Mouse (Mus musculus): Measurements from ENCODE around the gene Nhej1.

Nhej1 gene

DNA sequence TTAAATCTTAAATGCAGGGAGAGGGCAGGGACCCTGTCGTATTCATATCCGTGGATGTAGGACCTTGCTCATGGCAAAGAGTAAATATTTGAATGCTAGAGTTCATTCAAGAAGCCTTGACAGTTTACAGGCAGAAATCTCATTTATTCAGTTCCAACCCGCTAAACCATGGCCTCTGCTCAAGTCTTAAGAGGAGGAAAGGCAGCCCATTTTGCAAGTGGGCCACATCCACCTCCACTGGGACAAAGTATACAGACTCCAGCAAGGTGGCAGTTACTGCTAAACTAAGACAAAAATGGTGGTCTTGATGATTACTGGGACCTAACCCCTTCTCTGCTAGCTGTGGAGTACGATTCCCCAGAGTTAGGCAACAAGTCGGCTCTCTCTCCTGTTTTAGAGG, 418 bp upstream of the Nhej1 start:
- no peak for DNase-seq (ENCODE audit: low spot score in 2 of 2)

DNA sequence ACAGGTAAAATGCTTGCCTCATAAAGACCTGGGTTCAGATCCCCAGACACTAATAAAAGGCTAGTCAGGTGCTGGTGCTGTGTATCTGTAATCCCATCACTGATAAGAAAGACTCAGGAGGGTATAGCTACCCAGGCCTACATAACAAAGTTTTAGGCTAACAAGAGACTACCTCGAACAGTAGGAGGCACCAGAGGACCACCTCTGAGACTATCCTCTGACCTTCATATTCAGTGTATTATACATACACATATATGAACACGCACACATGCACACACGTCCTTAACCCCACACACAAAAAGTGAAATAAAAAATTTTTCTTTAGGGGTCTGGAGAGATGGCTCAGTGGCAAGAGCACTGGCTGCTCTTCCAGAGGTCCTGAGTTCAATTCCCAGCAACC, 2.8 kb downstream of the Nhej1 start:
- no peak for DNase-seq (ENCODE audit: low spot score in 2 of 2)

DNA sequence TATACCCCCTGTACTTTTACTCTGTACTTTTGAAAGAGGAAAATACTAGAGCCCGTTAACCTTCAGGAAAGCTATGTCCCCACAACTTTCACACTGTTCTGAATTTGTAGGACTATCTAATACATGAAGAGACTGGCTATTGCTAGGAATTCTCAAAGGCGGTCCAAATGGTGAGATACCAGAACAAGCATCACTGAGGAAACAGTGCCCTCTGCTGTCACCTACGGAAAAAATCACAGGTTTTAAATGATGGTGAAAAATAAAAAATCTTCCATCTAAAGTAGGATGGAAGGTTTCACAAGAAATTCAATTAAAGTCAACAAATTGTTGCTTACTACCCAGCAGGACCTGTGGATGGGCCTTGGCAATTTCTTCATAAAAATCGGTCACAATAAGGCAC, 72.9 kb downstream of the Nhej1 start:
- peak in 1 of 2 experiments; percentile 45 for DNase-seq (ENCODE audit: low spot score in 2 of 2)

DNA sequence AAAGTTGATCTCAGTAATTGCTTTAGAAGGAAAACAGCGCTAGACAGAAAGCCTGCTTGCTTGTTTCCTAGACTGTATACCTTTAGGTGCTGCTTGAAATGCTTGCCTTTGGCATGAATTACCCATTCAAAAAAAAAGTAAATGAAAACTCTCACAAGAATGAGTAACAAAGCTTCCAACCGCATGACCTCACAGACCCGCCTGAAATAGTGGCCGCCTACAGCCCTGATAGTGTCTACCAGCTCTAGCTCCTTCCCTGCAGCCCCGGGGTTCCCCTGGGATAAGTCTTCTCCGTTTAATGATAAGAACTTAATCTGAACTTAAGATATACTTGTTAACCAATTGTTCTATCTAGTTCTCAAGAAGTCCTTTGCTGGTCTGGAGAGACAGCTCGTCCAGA, 73.6 kb downstream of the Nhej1 start:
- no peak for DNase-seq (ENCODE audit: low spot score in 2 of 2)

DNA sequence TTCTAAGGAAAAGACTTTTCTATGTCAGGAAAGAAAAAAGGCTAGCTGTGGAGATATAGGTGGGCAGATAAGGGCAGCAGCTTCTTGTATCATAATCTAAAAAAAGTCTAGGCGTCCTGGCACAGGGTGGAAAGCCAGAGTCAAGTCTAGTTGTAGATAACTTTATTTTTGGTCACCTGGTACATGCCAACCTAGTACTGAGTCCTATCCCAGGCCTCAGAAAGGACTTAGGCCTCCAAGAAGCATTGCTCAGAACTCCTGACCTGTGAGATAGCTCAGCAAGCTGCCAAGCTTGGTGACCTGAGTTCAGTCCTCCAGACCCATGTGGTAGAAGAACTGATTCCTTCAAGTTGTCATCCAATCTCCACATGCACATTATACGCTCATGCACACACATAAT, 76.4 kb downstream of the Nhej1 start:
- DNase-seq (ENCODE audit: low spot score in 2 of 2), result no peak

DNA sequence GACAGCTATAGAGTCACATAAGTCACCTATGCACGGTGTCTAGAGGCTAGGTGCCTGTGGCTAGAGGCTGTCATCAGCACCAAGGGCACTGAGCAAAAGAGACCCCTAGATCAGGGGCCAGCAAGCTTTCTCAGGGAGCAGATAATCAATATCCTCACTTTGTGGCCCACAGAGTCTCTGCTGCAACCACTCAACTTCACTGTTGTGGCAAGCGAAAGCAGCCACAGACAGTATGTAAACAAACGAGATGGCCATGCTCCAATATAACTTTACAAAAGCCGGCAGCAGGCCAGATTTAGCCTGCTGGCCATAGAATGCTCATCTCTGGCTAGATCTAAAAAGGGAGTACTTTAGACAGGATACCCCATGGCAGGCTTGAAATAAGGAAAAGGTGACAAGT, 77.0 kb downstream of the Nhej1 start:
- DNase-seq (ENCODE audit: low spot score in 2 of 2), result no peak

DNA sequence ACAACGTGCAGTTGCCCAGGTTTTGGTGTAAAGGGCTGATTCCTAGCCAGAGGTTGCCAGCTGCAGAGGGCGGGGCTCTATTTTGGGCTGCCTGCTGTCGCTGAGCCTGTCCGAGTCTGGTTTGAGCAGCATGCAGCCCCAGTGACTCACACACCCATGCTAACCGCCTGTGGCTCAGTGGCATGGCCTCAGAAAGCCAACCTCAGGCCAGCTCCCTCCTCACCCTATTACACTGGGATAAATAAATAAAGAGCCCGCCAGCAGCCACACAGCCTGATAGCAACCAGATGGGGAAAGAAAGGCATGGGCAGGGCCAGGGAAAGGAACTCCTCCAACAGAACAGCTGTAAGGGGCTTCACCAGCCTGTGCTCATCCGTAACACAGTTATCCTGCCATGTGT, 84.6 kb downstream of the Nhej1 start:
- no peak for DNase-seq (ENCODE audit: low spot score in 2 of 2)

DNA sequence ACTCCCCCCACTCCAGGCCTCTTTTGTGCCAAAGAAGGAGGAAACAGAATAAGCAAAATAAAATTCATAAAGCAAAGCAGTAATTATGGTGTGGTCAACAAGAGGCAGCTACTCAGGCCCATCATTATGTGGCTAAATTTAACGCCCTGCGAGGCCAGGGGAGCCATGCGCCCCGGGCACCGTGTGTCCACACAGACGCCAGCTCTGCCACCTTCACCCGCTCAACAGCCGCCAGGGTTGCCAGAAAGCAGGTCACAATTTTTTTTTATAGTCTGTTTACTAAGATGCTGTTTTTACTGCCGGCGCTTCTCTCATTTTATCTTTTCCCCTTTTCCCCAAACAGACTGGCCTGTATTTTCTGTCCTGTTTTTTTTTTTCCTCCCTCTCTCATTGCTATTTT, 93.0 kb downstream of the Nhej1 start:
- DNase-seq (ENCODE audit: low spot score in 2 of 2), result no peak

DNA sequence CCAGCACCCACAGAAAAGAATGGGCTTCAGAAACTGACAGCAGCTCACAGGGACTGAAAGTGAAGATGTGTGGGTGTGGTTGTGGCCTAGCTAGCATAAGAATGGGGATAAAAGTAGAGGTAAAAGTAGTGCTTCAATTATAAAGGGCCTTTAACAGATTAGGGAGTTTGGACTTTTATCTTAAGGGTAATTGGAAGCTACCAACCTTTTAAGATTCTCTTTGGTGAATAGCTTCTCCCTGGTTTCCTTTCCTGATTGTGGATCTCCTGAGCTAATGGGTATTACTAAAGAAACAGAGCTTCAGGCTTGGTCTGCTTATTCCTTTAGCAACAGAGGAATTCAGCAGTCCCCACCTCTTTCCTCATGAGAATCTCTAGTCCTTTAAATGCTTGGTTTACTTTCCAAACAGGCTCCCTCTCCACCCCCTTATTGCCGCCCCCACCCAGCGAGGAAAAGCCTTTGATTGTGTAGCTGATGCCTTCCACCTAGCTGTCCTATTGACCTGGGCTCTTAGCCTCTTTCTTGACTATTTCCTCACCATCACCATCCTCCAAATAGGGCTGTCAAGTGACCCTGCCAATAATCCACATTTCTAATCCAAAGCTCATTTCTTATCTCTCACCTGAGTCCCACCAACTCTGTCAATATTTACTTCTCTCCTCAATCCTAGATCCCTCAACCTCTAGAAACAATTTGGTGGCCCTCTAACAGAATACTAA, 97.8 kb downstream of the Nhej1 start:
- DNase-seq (ENCODE audit: low spot score in 2 of 2), result no peak

DNA sequence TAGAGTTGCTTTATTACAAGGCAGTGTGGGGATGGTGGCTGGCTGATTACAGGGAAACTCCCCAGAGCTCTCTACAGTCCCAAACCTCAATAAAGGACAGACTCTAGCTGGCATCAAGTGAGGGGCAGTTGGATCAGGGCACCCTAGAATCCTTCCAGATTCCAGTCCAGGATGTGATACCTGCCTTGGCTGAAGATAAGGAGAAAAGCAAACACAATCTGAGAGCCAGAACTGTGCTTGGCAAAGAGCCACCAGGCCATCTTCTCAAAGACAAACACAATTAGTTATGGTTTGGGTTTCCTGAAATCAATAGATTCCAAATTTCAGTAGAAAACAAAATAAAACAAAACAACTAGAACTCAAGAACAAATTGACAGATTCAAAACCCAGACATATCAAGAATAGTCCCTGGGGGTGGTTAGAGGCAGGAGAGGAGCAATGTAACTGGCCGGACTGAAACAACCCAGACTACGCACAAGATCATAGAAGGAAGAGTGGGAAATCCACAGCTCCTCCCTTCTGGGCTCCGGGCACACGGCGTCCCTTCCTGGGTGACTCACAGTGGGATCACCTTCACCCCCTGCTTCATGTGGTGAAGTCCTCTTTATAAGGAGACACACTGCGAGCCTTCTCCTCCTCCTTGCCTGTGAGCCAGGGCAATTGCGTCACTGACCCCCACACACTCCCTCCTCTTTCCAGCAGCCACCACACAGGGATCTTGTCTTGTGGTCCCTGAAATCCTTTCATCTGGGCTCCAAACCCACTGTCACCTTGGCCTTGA, 100.4 kb downstream of the Nhej1 start:
- no peak for DNase-seq (ENCODE audit: low spot score in 2 of 2)

DNA sequence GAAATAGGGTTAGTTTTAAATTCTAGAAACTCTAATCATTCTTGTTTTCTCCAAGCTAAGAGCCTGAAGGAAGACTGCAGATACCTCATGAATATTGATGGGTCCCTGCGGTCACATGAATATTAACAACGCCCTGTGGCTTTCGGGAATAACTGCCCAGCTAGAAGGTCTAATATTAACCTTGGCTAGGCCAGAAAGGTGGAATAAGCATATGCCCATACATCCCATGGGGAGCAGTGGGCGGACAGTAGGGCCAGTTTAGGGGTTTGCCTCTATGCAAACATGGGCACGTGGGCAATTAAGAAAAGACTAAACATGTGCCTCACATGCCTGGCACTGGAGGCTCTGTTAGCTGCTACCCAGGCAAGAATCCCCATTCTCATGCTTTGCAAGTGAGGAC, 102.8 kb downstream of the Nhej1 start:
- no peak for DNase-seq (ENCODE audit: low spot score in 2 of 2)

DNA sequence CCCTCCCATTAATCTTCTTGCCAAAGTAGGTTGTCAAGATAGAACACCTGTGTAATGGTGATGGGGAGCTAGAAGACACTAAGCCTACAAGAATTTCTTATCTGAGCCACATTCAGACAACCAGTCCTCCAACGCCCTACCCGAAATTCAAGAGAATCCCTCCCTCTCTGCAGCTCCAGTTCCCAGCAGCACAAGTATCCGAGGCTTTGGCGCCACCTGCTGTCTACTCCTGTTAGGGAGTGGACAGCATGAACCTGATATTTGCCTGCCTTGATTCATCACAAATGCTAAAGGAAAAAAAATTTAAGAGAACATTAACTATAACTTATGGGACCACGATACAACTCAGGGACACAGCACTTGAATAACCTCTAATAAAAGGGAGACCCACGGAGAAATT, 108.2 kb downstream of the Nhej1 start:
- peak; percentile 86 for DNase-seq (ENCODE audit: low spot score in 2 of 2)

DNA sequence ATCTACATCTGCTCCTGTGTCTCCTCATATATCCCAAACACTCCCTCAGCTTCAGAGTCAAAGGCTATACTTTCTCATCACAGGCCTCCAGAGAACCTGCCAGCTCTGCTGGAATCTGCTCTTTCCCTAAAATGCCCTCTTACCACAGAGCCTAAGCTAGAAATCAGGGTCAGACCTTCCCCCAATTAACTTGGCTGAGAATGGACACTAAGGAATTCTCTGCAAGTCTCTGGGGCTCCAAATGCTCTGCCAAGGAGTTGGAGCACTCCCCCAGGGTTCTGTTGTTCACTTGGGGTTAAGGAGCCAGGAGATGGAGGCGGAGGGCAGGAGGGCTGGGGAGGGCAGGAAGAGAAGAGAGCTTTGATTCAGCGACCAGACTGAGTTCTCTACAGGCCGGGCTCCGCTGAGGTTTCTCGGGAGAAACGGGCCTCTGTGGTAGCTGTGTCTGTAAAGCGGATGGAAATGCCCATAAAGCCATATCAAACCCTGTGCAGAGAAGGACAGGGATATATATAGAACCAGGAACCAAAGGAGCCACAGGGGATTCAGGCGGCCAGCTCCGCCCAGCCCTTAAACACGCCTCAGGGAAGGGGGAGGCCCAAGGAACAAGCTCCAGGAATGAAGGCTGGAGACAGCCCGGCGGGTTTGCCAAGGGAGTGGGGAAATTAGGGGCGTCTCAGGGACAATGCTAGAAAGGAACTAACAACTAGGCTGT, 109.3 kb downstream of the Nhej1 start:
- no peak for DNase-seq (ENCODE audit: low spot score in 2 of 2)

DNA sequence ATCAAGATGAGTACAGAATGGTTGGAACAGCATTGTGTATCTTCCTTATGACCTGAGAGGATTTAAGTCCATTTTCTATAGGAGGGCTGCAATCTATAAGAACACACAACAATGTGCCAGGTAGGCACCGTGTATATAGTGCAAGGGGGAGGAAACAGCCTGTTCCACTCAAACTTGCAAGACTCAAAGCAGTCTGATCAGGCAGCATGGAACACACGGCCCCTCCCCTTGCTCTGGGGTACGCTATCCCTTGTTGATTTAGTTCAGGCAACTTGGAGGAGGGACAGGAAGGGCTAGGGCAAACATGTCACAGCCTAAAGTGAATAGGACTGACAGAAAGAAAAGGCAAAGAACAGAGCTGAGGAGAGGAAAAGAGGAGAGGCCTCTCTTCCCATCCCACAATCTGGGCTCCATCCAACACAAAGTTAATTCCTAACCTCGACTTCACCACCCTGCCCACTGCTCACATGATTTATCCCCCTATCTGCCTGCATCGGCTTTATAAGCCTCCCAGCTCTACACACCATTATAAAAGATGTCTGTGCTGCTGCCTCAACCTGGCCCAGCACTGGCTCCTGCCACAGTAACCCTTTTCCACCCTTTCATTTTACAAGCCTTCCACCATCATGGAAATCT, 110.7 kb downstream of the Nhej1 start:
- no peak for DNase-seq (ENCODE audit: low spot score in 2 of 2)

DNA sequence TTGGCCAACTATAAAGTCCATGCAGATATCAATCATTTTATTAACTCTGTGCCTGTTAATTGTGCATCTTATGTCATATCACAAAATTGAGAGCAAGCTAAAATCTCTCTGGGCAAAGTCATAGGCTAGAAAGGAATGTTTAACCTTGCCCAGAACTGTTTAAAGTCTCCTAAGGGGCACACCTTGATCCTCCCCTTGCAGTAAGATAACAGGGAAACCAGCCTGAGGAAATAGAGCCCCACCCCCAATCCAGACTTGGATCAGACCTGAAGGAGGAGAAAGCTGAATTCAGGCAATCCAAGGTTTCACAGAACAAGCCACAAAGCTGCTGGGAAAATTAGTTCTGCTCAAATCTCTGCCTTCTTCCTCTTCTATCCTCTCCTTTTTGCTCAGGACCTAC, 114.2 kb downstream of the Nhej1 start:
- no peak for DNase-seq (ENCODE audit: low spot score in 2 of 2)

DNA sequence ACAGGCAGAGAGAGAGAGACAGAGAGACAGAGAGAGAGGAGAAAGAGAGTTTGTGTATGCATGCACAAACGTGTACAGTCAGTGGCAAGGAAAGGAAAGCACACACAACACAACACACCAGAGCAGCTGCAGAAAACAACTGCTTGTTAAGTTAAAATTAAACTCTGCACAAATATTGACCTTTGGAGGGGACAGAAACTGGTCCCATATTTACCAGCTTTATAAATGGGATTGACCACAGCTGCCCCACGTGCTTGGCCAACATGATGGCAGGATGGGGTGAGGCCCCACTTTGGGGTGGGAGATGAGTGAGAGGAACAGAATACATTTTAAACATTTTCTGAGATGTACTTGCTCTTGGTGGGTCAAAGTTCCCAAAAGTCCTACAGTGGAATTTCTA, 114.8 kb downstream of the Nhej1 start:
- DNase-seq (ENCODE audit: low spot score in 2 of 2), result no peak

DNA sequence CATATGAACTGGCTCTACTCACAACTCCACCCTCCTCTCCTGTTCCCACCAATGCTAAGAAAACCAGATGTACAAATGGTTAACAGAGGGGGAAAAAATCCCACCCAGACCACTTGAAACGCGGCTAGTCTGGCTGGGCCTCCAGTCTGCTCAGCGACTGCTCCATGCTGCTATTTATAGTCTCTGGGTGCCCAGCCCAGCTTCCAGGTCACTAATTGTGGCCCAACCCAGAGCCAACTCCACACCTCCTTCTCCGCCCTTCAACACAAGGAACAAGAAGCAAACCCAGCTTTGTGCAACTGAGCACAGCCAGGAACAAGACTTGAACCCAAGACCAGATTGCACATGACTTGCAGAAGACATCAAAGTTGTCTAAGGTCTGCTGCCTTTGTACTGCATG, 119.0 kb downstream of the Nhej1 start:
- no peak for DNase-seq (ENCODE audit: low spot score in 2 of 2)

DNA sequence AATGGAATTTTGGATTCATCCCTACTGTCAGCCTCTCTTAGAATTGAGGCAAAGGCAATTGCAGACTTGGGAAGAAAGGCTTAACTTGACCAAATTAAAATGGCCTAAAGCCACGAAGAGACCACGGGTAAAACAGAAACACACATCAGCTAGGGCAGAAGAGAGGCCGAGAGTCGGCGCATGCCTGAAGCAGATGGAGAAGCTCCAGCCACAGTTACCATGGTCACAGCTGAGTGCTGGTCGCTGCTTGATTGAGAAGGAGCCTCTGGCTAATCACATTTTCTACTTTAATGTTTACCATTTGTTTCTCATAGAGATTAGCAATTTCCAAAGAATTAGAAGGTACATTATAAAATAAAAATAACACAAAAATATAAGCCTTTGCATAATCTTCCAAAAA, 123.8 kb downstream of the Nhej1 start:
- DNase-seq (ENCODE audit: low spot score in 2 of 2), result no peak

DNA sequence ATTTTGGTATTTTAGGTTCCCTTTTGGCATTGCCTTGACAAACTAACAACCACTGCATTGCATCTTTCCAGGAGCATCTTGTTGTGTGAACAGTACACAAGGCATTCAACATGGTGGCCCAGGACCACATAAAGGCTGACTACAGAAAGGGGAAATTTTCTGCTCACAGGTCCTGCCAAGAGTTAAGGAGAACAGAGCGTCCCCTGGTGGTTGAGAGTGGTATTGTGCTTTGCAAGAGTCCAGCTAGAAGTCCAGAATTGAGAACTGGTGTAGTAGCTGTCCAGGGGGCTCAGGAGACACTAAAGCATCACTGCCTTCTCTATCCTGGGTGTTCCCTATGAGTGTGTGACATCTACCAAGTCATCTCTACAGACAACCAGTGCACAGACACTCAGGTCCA, 124.5 kb downstream of the Nhej1 start:
- peak in 1 of 2 experiments; percentile 25 for DNase-seq (ENCODE audit: low spot score in 2 of 2)

DNA sequence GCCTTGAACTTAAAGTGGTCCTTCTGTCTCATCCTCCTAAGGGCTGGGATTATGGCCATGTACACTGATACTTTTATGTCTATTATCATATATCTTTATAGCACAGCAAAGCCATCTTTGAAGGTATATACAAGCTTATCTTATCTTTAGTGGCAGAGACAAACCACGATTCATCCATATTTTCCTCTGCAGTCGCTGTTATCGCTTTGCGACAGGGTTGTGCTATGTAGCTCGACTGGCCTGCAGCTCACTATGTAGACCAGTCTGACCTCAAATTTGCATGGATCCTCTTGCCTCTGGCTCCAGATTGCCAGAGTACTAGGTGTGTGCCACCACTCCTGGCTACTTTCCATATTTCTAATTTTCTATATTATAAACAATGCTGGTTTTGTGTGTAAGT, 125.8 kb downstream of the Nhej1 start:
- DNase-seq (ENCODE audit: low spot score in 2 of 2), result no peak

DNA sequence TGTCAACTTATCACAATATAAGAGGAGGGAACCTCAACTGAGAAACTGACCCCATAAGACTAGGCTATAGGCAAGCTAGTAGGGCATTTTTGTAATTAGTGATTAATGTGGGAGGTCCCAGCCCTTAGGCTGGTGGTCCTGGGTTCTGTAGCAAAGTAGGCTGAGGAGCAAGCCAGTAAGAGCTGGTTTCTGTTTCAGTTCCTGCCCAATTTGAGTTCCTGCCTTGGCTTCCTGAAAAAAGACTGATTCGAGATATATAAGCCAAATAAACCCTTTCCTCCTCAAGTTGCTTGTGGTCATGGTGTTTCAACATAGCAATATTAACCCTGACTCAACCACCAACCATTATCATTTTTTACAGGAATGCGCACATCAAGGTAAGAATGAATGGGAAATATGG, 127.8 kb downstream of the Nhej1 start:
- DNase-seq (ENCODE audit: low spot score in 2 of 2), result no peak

DNA sequence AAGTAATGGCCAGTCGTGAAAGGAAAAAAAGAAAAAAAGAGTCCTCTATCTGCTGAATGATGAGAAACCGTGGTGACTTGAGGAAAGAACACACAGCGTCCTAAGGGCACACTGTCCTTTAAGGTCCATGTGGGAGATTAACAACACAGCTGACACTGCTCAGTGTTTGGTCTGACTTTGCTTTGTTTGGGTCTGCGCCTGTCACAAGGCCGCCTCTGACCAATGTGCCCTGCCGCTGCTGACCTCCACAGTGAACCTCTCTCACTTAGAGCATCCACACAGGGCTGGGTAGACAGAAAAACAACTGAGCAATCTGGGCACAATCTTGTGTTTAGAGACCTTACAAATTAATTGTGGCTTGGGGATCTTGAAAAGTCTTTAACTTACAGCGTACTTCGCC, 148.0 kb downstream of the Nhej1 start:
- no peak for DNase-seq (ENCODE audit: low spot score in 2 of 2)
